Mouse (Mus musculus): Measurements from ENCODE around the gene Ppp1r10.

- no peak for TF ChIP-seq CTCF (IDR thresholded peaks at IDR 0.05; ENCODE audit: low read depth)
- TF ChIP-seq EP300 (IDR thresholded peaks at IDR 0.05; ENCODE audit: low read depth), result no peak; the same call in 1 of the 2 replicates
Observed at GRCm38 (mm10) chr17:35917463-35918251, 1.4 kb downstream of the Ppp1r10 start.

Data from heart, postnatal 0 days (tissue).